In the genomic region with DNA sequence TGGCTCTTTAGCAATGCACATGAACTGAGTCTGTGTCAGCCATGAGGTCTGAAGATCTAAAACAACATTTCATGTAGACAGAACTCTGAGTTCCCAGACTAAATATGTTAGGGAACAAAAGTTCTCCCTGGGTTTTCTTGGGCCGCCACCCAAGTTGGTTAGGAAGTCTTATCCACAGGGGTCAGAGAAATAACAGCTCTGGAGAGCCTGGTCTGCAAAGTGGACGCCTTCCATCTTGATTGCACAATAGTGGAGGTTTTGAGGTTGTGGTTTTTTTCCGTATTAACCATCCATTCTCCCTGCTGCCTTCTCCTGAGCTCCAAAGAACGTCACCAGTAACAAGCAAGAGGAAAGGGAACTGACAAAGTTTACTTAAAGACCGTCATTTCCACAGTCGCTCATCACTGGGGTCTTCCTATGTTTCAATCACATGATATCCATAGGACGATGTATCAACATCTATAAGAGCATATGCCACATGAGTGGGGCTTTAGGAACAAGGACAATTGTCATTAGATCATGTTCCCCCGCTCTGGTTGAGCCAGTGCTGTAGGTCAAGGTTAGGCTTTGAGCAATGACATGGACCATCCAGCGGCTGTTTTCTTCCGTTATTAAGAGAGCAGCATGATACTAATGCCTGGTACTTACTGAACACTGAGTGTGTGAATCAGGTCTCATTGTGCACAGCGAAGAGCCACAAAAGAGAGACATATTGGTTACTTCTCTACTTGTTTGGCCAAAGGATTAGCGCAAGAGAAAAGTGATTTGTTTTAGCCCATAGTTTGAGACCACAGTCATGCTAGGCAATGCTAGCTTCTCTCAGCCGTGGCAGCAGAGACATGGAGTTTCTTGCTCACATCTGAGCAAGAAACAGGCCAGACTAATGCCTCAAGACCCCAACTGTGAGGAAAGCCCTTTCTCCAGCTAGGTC, we compare ENCODE assay signal across 11 mouse cellular contexts.
DNase-seq lines count a peak whose midpoint lies in the region; ATAC-seq and TF ChIP-seq lines count a peak whose summit lies in the region.
"Had no signal": no experiment of that assay in that cellular context is flagged by ENCODE, and none has a peak within 500 bp of the region (broad histone marks: within the 10 kb centered on the region; RNA-seq: fewer than 3 reads in every experiment).

No protein-coding gene starts in this region.

- TF ChIP-seq CTCF in cerebellum, adult 2 months (IDR thresholded peaks at IDR 0.05; ENCODE audit: borderline replicate concordance, insufficient read depth, low read depth, low read length): no peak

- TF ChIP-seq POLR2A in cerebellum, adult 2 months (IDR thresholded peaks at IDR 0.05; ENCODE audit: borderline replicate concordance, insufficient read depth, low read length): no peak

- WGBS in kidney, embryonic 16.5 days: 79% methylated on average over 13 of the region's 13 CpGs
- WGBS in cerebellum, adult 2 months: 91% methylated on average over 13 of the region's 13 CpGs
- 91% methylated on average over 13 of the region's 13 CpGs for WGBS in hindbrain, embryonic 10.5 days

- peaks cover 13% of the 10 kb centered on the region for H3K4me1 ChIP-seq in kidney, embryonic 16.5 days (ENCODE audit: insufficient read depth, low read length)
- H3K4me1 ChIP-seq in cerebellum, adult 2 months (ENCODE audit: control insufficient read depth, insufficient read depth, low read length): no peaks in the 10 kb centered on the region
- H3K4me1 ChIP-seq in hindbrain, embryonic 10.5 days (replicated peaks): no peaks in the 10 kb centered on the region
- H3K4me1 ChIP-seq: hindbrain, embryonic 12.5 days; limb, embryonic 12.5 days had no signal

- no peaks in the 10 kb centered on the region for H3K36me3 ChIP-seq in kidney, embryonic 16.5 days (ENCODE audit: insufficient read depth, low read length)
- H3K36me3 ChIP-seq in hindbrain, embryonic 10.5 days: no peaks in the 10 kb centered on the region
- H3K36me3 ChIP-seq: hindbrain, embryonic 12.5 days; limb, embryonic 12.5 days had no signal

- H3K4me2 ChIP-seq in kidney, embryonic 16.5 days (replicated peaks; ENCODE audit: low read depth, low read length): no peak overlapping the region
- H3K4me2 ChIP-seq: hindbrain, embryonic 12.5 days; limb, embryonic 12.5 days had no signal

- no peak overlapping the region for H3K9ac ChIP-seq in kidney, embryonic 16.5 days (replicated peaks; ENCODE audit: low read length)
- H3K9ac ChIP-seq: hindbrain, embryonic 12.5 days; limb, embryonic 12.5 days had no signal

- H3K27me3 ChIP-seq in kidney, embryonic 16.5 days (ENCODE audit: insufficient read depth, low read length): no peaks in the 10 kb centered on the region
- H3K27me3 ChIP-seq in cerebellum, adult 2 months (ENCODE audit: control insufficient read depth, insufficient read depth, low read length): no peaks in the 10 kb centered on the region
- H3K27me3 ChIP-seq in hindbrain, embryonic 10.5 days (ENCODE audit: insufficient read depth, poor library complexity, severe bottlenecking): no peaks in the 10 kb centered on the region
- H3K27me3 ChIP-seq: hindbrain, embryonic 12.5 days; limb, embryonic 12.5 days had no signal

- peak; percentile 40 for DNase-seq in kidney, adult 11 months
- DNase-seq in kidney, adult 18-20 months: no peak
- DNase-seq in brain, adult 2 months (ENCODE audit: low read depth, low spot score): peak; percentile 10
- DNase-seq in ovary, postnatal 14 days (ENCODE audit: low spot score): peak; percentile 33
- no peak for DNase-seq in layer of hippocampus, postnatal 14 days (ENCODE audit: low spot score in 2 of 2)
- DNase-seq in cerebellum, adult 2 months: no peak
- DNase-seq in hindbrain, embryonic 10.5 days (ENCODE audit: low spot score): no peak

- peaks cover 7% of the 10 kb centered on the region; the same call in 1 of the 2 replicates for H3K9me3 ChIP-seq in kidney, embryonic 16.5 days (ENCODE audit: low read length)
- peaks cover 10% of the 10 kb centered on the region for H3K9me3 ChIP-seq in hindbrain, embryonic 10.5 days

- H3K27ac ChIP-seq in kidney, embryonic 16.5 days (ENCODE audit: low read length): peak overlapping the region; percentile 38; the same call in 1 of the 2 replicates
- H3K27ac ChIP-seq in cerebellum, adult 2 months (ENCODE audit: insufficient read depth, low read length): no peak overlapping the region
- H3K27ac ChIP-seq in hindbrain, embryonic 10.5 days: no peak overlapping the region
- H3K27ac ChIP-seq: hindbrain, embryonic 12.5 days; limb, embryonic 12.5 days had no signal

- H3K4me3 ChIP-seq in kidney, embryonic 16.5 days (ENCODE audit: low read length): no peak overlapping the region
- H3K4me3 ChIP-seq in cerebellum, adult 2 months (replicated peaks; ENCODE audit: insufficient read depth, low read depth, low read length): no peak overlapping the region
- no peak overlapping the region for H3K4me3 ChIP-seq in hindbrain, embryonic 10.5 days
- H3K4me3 ChIP-seq: erythroblast, embryonic 14.5 days; hindbrain, embryonic 12.5 days; limb, embryonic 12.5 days had no signal

- ATAC-seq in kidney, embryonic 16.5 days (ENCODE audit: low FRiP score, low TSS enrichment): no peak

Comparison
In these comparisons a context has a peak if more than half of its experiments do, and no peak if none do; other contexts are left out.
1. DNase-seq: peak in kidney, adult 11 months (single experiment), brain, adult 2 months (single experiment) and ovary, postnatal 14 days (single experiment); none in kidney, adult 18-20 months (single experiment), layer of hippocampus, postnatal 14 days (0 of 2), cerebellum, adult 2 months (0 of 2) and hindbrain, embryonic 10.5 days (single experiment).